Comparison of ENCODE assay signal across 26 mouse cellular contexts in genomic region chr4:106545817-106546373, GRCm38 (mm10). TPM values are rescaled to one million over a fixed set of nuclear protein-coding genes. Genes with fewer than 3 reads are reported as not detected.
A peak's percentile ranks its signal among the peaks of the same experiment; 100 is the strongest.
DNase-seq lines count a peak whose midpoint lies in the region; ATAC-seq and TF ChIP-seq lines count a peak whose summit lies in the region.
"Had no signal": no experiment of that assay in that cellular context is flagged by ENCODE, and none has a peak within 500 bp of the region (broad histone marks: within the 10 kb centered on the region; RNA-seq: fewer than 3 reads in every experiment).

No protein-coding gene starts in this region.

- ATAC-seq in heart, embryonic 11.5 days (replicated peaks; ENCODE audit: insufficient number of reproducible peaks, low FRiP score, low TSS enrichment): no peak
- no peak for ATAC-seq in hindbrain, postnatal 0 days
- ATAC-seq in intestine, postnatal 0 days: no peak

- 30% methylated on average over 8 of the region's 8 CpGs for WGBS in heart, embryonic 11.5 days (ENCODE audit: insufficient replicate concordance)
- 57% methylated on average over 8 of the region's 8 CpGs for WGBS in hindbrain, postnatal 0 days
- WGBS in hindbrain, embryonic 10.5 days: 69% methylated on average over 8 of the region's 8 CpGs
- WGBS in intestine, postnatal 0 days: 46% methylated on average over 8 of the region's 8 CpGs

- H3K27ac ChIP-seq in heart, embryonic 11.5 days (ENCODE audit: low read depth, low read length): no peak overlapping the region
- no peak overlapping the region for H3K27ac ChIP-seq in hindbrain, postnatal 0 days
- H3K27ac ChIP-seq in hindbrain, embryonic 10.5 days: no peak overlapping the region
- peak overlapping the region; percentile 60; the same call in 1 of the 2 replicates for H3K27ac ChIP-seq in intestine, postnatal 0 days (ENCODE audit: low read depth, low read length)
- H3K27ac ChIP-seq: embryonic facial prominence, embryonic 13.5 days; gastrocnemius, adult 2 months; layer of hippocampus, adult 2 months; midbrain, embryonic 12.5 days had no signal

- H3K4me2 ChIP-seq in heart, embryonic 11.5 days: peak overlapping the region; percentile 4; the same call in 1 of the 2 replicates
- no peak overlapping the region for H3K4me2 ChIP-seq in hindbrain, postnatal 0 days (ENCODE audit: low read depth, low read length)
- no peak overlapping the region; the same call in 1 of the 2 replicates for H3K4me2 ChIP-seq in intestine, postnatal 0 days (replicated peaks; ENCODE audit: low read depth)
- H3K4me2 ChIP-seq: embryonic facial prominence, embryonic 13.5 days; lung, embryonic 14.5 days; midbrain, embryonic 12.5 days had no signal

- 0 out of 2 replicates have a peak, but pooled peaks cover 3% of the 10 kb centered on the region for H3K9me3 ChIP-seq in heart, embryonic 11.5 days (replicated peaks; ENCODE audit: control insufficient read depth, low read length)
- no peaks in the 10 kb centered on the region for H3K9me3 ChIP-seq in hindbrain, postnatal 0 days (ENCODE audit: low read length)
- no peaks in the 10 kb centered on the region for H3K9me3 ChIP-seq in hindbrain, embryonic 10.5 days
- no peaks in the 10 kb centered on the region for H3K9me3 ChIP-seq in intestine, postnatal 0 days (ENCODE audit: control insufficient read depth)
- H3K9me3 ChIP-seq: embryonic facial prominence, embryonic 13.5 days; midbrain, embryonic 12.5 days had no signal

- 0 out of 2 replicates have a peak, but pooled peaks cover 3% of the 10 kb centered on the region for H3K27me3 ChIP-seq in heart, embryonic 11.5 days (ENCODE audit: control insufficient read depth, insufficient read depth, low read length)
- no peaks in the 10 kb centered on the region for H3K27me3 ChIP-seq in hindbrain, postnatal 0 days (ENCODE audit: insufficient read depth, low read length)
- no peaks in the 10 kb centered on the region for H3K27me3 ChIP-seq in hindbrain, embryonic 10.5 days (ENCODE audit: insufficient read depth, poor library complexity, severe bottlenecking)
- H3K27me3 ChIP-seq in intestine, postnatal 0 days (replicated peaks; ENCODE audit: control insufficient read depth, insufficient read depth, low read length): no peaks in the 10 kb centered on the region
- H3K27me3 ChIP-seq: embryonic facial prominence, embryonic 13.5 days; midbrain, embryonic 12.5 days had no signal

- H3K4me3 ChIP-seq in heart, embryonic 11.5 days (ENCODE audit: low read depth, low read length): no peak overlapping the region
- H3K4me3 ChIP-seq in hindbrain, postnatal 0 days (ENCODE audit: low read length): no peak overlapping the region
- H3K4me3 ChIP-seq in hindbrain, embryonic 10.5 days: no peak overlapping the region
- no peak overlapping the region for H3K4me3 ChIP-seq in intestine, postnatal 0 days (ENCODE audit: low read depth, low read length)
- H3K4me3 ChIP-seq: embryonic facial prominence, embryonic 13.5 days; gastrocnemius, adult 2 months; layer of hippocampus, adult 2 months; midbrain, embryonic 12.5 days had no signal

- no peak overlapping the region for H3K9ac ChIP-seq in heart, embryonic 11.5 days (ENCODE audit: low read depth, low read length)
- H3K9ac ChIP-seq in hindbrain, postnatal 0 days (replicated peaks; ENCODE audit: low read length): no peak overlapping the region
- H3K9ac ChIP-seq in intestine, postnatal 0 days (ENCODE audit: low read depth, low read length): no peak overlapping the region
- H3K9ac ChIP-seq: embryonic facial prominence, embryonic 13.5 days; lung, embryonic 14.5 days; midbrain, embryonic 12.5 days had no signal

- TF ChIP-seq CTCF in hindbrain, postnatal 0 days (IDR thresholded peaks at IDR 0.05; ENCODE audit: low read depth): no peak
- TF ChIP-seq CTCF in intestine, postnatal 0 days (IDR thresholded peaks at IDR 0.05; ENCODE audit: low read depth): no peak

- no peaks in the 10 kb centered on the region for H3K36me3 ChIP-seq in heart, embryonic 11.5 days (ENCODE audit: control insufficient read depth, insufficient read depth, low read length)
- no peaks in the 10 kb centered on the region for H3K36me3 ChIP-seq in hindbrain, postnatal 0 days (ENCODE audit: insufficient read depth, low read length)
- H3K36me3 ChIP-seq in hindbrain, embryonic 10.5 days: no peaks in the 10 kb centered on the region
- H3K36me3 ChIP-seq in intestine, postnatal 0 days (ENCODE audit: control insufficient read depth, insufficient read depth): no peaks in the 10 kb centered on the region
- H3K36me3 ChIP-seq: embryonic facial prominence, embryonic 13.5 days; midbrain, embryonic 12.5 days had no signal

- peaks cover 14% of the 10 kb centered on the region for H3K4me1 ChIP-seq in heart, embryonic 11.5 days (ENCODE audit: control insufficient read depth, insufficient read depth, low read length)
- no peaks in the 10 kb centered on the region for H3K4me1 ChIP-seq in hindbrain, postnatal 0 days (ENCODE audit: insufficient read depth, low read length)
- 0 out of 2 replicates have a peak, but pooled peaks cover 5% of the 10 kb centered on the region for H3K4me1 ChIP-seq in hindbrain, embryonic 10.5 days (replicated peaks)
- H3K4me1 ChIP-seq in intestine, postnatal 0 days (replicated peaks; ENCODE audit: control insufficient read depth, insufficient read depth, low read length): no peaks in the 10 kb centered on the region
- H3K4me1 ChIP-seq: midbrain, embryonic 12.5 days had no signal

- no peak for DNase-seq in heart, adult 8-10 months (ENCODE audit: low spot score)
- peak; percentile 14 for DNase-seq in hindbrain, postnatal 0 days (ENCODE audit: low spot score)
- DNase-seq in hindbrain, embryonic 10.5 days (ENCODE audit: low spot score): no peak
- DNase-seq in NIH3T3 (ENCODE audit: low read depth): peak; percentile 13
- no peak for DNase-seq in urinary bladder, postnatal 4 days (ENCODE audit: low spot score in 2 of 2)
- DNase-seq: adrenal gland, postnatal 10 days; cerebellum, adult 11 months; cerebellum, postnatal 36 days; gastrocnemius, adult 2 months; kidney, postnatal 10 days; liver; lung, embryonic 14.5 days; lung, postnatal 4 days; right cerebral cortex, adult 18-20 months; spleen, adult 18-20 months; thymus, postnatal 14 days had no signal

RNA-seq across cellular contexts. Expression of gene Dhcr24, which starts 14.9 kb away (rescaled TPM):
- polyA plus RNA-seq in heart, embryonic 11.5 days (2014; fragmentation: Nextera tagmentation; extraction: Ambion mirVana): 16.1 and 22.1 TPM in 2 replicates
- total RNA-seq in heart, adult 8-10 months (2022): 1 to 10 TPM; 1.7 to 2.0 (median 1.8) TPM
- 126 and 127 TPM in 2 replicates for total RNA-seq in hindbrain, postnatal 0 days (2014; rRNA removed)
- polyA plus RNA-seq in hindbrain, postnatal 0 days (2015; fragmentation: Nextera tagmentation; extraction: Ambion mirVana): 7.5 and 8.7 TPM in 2 replicates
- 7.6 and 11.6 TPM in 2 replicates for polyA plus RNA-seq in hindbrain, embryonic 10.5 days (2016; fragmentation: Nextera tagmentation; extraction: Ambion mirVana)
- polyA plus RNA-seq in intestine, postnatal 0 days (2015; fragmentation: Nextera tagmentation; extraction: Ambion mirVana): 6.5 and 7.9 TPM in 2 replicates

RNA-seq across cellular contexts. Expression of gene Bsnd, which starts 53.8 kb away (rescaled TPM):
- polyA plus RNA-seq in heart, embryonic 11.5 days (2014; fragmentation: Nextera tagmentation; extraction: Ambion mirVana): not detected in 2 replicates
- total RNA-seq in heart, adult 8-10 months (2022): not detected
- not detected in 2 replicates for total RNA-seq in hindbrain, postnatal 0 days (2014; rRNA removed)
- not detected in 2 replicates for polyA plus RNA-seq in hindbrain, postnatal 0 days (2015; fragmentation: Nextera tagmentation; extraction: Ambion mirVana)
- polyA plus RNA-seq in hindbrain, embryonic 10.5 days (2016; fragmentation: Nextera tagmentation; extraction: Ambion mirVana): not detected in 2 replicates
- not detected in 2 replicates for polyA plus RNA-seq in intestine, postnatal 0 days (2015; fragmentation: Nextera tagmentation; extraction: Ambion mirVana)
- total RNA-seq: adrenal gland, postnatal 10 days; gastrocnemius, adult 2 months; hematopoietic stem cell, adult 5-6 weeks; layer of hippocampus, adult 2 months; left cerebral cortex, postnatal 36 days had no signal
- polyA plus RNA-seq: brain, embryonic 14.5 days; embryonic facial prominence, embryonic 13.5 days; intestine, embryonic 14.5 days; lung, embryonic 14.5 days; midbrain, embryonic 12.5 days; stomach, embryonic 14.5 days had no signal

Comparison
In these comparisons a context has a peak if more than half of its experiments do, and no peak if none do; other contexts are left out.
1. DNase-seq: peak in hindbrain, postnatal 0 days (single experiment) and NIH3T3 (single experiment); none in heart, adult 8-10 months (single experiment), hindbrain, embryonic 10.5 days (single experiment) and urinary bladder, postnatal 4 days (0 of 2).